Mouse (Mus musculus) 416B (cell line): Measurements from ENCODE around the gene Gnb1.
"Not testable (repeated sequence)": the region's sequence is repeated elsewhere in the genome, so short reads cannot be mapped to it uniquely, and the experiment has no call there.

ENCODE experiments used
- DNase-seq: peaks from one replicate; pipeline ENCODE4 v3.0.0; 2011; ENCODE audit warnings: low read depth

Gene Gnb1

GRCm38 (mm10) chr4:155490990-155491504, at the start of gene Gnb1:
Gnb1 (plus strand) TSS chr4:155491361.
- peak; percentile 78 for DNase-seq

DNA sequence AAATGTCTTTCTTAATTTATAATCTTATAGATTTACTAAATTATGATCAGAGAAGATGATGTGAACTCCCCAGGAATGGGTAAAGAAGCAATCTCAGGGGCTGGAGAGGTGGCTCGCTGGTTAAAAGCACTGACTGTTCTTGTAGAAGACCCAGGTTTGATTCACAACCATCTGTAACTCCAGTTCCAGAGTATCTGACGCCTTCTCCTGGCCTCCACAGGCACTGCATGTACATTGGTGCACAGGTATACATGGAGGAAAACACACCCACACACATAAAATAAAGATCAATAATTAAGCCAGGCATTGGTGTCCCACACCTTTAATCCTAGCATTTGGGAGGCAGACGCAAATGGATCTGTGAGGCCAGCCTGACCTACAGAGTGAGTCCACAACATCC, 48.4 kb upstream of the Gnb1 start:
- DNase-seq = no peak

DNA sequence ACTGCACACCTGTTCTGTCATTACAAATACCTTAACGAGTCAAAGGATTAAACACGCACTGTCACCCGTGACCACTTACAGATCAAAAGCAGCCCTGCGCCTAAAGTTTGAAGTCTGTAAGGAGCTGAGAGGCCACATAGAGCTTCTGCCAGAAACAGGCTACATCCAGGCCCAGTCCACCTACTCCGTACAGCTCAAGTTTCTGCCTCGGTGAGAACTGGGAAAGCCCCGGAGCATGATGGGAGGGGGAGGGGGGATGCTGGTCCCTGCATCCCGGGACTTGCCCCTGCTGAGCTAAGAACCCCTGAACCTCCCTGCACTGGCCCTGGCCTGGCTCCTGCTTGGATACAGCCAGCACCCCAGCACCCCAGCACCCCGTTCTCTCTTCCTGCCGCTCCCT, 39.6 kb upstream of the Gnb1 start:
- DNase-seq = no peak

DNA sequence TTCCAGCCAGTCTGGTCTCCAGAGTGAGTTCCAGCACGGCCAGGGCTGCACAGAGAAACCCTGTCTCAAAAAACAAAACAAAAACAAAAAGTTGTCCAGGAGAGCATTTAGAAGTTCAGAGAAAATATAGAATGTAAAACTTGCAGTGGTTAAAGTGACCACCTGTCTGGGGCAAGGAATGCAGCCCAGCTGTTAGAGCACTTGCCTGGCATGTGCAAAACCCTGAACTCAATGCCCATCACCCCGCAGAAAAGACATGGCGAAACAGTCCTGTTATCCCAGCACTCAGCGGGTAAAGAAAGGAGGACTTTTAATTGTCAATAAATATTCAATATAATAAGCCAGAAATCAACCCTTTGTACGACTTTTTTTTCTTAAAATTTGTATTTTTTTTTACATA, 32.6 kb upstream of the Gnb1 start:
- no peak for DNase-seq

GRCm38 (mm10) chr4:155463050-155463449, 28.1 kb upstream of the Gnb1 start:
- no peak for DNase-seq

DNA sequence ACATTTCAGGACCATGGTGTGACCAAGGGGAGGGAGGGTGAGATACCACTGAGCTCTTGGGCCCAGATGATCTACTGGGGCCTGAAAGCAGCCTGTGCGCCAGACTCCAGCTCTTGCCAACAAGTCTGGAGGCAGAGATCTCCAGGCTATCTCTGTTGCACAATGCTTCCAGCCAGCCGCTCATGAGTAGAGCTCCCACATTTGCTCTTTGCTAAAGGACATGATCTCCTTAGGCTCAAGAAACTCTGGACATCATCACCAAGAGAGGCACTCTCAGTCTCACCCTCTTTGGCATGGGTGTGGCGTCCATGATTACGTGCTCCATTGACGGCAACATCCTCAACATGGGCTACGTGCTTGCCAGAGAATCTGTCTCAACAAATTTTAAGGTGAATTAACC, 27.6 kb upstream of the Gnb1 start:
- no peak for DNase-seq

DNA sequence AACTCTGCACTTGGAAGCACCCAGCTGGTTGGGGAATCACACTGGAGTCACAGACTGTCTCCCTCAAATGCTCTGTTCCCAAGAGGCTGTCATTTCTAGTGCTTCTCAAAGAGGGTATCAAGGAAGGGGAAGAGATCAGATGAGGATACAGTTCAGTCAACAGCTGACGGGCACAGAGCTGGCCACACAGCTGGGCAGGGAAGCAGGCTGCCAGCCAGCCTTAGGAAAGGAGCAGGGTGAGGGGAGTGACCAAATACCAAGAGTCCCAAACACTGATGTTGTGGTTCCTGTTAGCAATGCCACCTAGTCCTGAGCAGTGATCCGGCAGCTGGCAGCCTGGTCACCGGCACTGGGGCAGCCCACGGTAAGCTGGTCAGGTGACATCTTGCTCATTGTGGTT, 27.1 kb upstream of the Gnb1 start:
- DNase-seq = no peak

GRCm38 (mm10) chr4:155465607-155466006, 25.6 kb upstream of the Gnb1 start:
- no peak for DNase-seq

DNA sequence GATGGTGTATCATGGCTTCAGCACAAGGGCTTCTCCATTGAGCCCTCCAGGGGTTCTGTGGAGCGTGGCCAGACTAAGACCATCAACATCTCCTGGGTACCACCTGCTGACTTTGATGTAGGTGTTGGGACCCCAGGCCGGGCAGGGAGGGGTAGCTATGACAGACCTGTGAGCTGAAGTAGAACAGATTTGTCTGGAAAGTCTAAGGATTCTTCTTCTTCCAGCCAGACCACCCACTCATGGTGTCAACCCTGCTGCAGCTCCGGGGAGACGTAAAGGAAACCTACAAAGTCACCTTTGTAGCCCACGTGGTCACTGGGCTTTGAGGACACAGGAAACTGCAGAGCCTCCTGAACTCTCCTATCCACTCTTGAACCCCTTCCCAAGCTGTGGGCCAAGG, 25.1 kb upstream of the Gnb1 start:
- no peak for DNase-seq

GRCm38 (mm10) chr4:155467237-155468010, 23.7 kb upstream of the Gnb1 start:
- no peak for DNase-seq

DNA sequence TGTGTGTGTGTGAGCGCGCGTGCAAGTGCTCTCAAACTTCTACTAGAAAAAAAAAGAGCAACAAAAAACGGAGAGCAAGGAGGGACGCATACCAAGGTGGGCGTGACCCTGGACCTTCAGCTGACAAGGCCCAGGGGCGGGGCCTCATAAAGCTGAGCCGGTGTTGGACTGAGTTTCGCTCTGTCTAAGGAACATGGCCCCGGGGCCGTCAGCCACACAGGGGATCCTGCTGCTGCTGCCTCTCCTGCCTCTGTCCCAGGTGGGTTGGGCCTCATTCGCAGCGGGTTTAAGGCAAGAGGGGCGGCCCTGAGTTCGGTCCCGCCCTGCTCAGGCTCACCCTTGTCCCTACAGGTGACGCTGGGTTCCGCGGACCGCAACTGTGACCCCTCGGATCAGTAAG, 22.2 kb upstream of the Gnb1 start, which contains the start of gene Tmem52:
TSS of gene Tmem52 (plus strand) at position 163 of the 400 bp plus-strand sequence.
- DNase-seq = no peak

- no peak for DNase-seq
These were observed 21.4 kb upstream of the Gnb1 start for GRCm38 (mm10) chr4:155469590-155470262.

DNA sequence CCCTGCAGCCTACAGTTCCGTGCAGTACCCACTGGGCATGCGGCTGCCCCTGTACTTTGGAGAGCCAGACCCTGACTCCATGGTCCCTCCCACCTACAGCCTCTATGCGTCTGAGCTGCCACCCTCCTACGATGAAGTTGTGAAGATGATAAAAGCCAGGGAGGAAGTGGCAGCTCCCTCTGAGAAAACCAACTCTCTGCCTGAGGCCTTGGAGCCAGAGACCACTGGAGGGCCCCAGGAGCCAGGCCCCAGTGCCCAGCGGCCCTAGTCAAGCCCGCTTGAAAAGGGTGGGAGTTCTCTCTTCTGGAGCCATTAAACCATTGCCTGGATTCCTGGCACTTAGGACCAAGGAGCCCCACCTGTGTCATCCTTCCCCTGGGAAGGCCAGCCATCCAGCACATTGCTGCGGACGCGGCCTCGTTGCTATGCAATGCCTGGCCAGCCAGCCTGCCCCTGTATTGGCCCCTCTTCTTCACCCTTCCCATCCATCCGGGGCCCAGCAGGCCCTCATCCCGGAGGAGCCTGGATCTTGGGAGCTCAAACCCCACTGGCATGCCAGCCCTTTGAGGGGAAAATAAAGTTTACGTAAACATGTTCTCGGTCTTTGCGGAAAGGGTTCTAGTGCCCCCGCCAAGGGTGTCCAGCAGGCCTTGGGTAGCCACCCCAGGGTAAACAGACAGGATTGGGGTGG, 20.8 kb upstream of the Gnb1 start:
- no peak for DNase-seq

- no peak for DNase-seq
These were observed 20.2 kb upstream of the Gnb1 start for GRCm38 (mm10) chr4:155470997-155471396.

- no peak for DNase-seq
These were observed 19.8 kb upstream of the Gnb1 start for GRCm38 (mm10) chr4:155471406-155471805.

- DNase-seq = no peak
These were observed 18.4 kb upstream of the Gnb1 start for GRCm38 (mm10) chr4:155472716-155473290.

GRCm38 (mm10) chr4:155473319-155473718, 17.8 kb upstream of the Gnb1 start:
- no peak for DNase-seq

DNA sequence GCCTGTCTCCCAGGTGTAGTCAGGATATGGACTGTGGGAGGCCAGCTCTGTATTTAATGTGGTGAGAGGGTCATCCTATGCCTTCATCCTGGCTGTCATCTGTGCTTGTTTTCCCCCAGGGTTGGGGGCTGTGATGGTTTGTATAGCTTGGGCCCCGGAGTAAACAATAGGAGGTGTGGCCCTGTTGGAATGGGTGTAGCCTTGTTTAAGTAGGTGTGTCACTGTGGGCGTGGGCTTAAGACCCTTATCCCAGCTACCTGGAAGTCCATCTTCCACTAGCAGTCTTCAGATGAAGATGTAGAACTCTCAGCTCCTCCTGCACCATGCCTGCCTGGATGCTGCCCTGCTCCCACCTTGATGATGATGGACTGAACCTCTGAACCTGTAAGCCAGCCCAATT, 17.4 kb upstream of the Gnb1 start:
- not testable (repeated sequence) for DNase-seq

- DNase-seq = peak; percentile 85
These were observed 9.6 kb upstream of the Gnb1 start for GRCm38 (mm10) chr4:155481381-155482124.

DNA sequence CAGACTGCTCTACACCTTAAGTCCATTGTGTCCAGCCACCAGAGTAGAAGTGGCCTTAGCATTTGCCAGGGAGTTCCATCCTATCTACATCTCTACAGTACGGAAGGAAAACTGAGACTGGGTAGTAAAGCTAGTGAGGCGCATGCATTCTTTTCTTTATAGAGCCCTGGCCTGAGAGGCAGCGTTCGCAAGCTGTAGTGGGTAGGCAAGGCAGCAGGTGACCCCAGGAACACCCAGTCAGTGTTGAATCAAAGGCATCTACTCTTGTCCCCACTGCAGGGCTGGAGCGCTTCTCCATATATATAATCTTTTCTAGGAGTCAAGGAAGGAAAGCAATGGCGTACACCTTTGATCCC, 9.1 kb upstream of the Gnb1 start:
- DNase-seq = no peak

GRCm38 (mm10) chr4:155482733-155483540, 8.2 kb upstream of the Gnb1 start:
- DNase-seq = no peak
